Mouse (Mus musculus) layer of hippocampus, adult 2 months (tissue): ENCODE measurements around the gene Tex37. TPM values are rescaled to one million over a fixed set of nuclear protein-coding genes. Genes with fewer than 3 reads are reported as not detected.
A peak's percentile ranks its signal among the peaks of the same experiment; 100 is the strongest.

Experiments
- DNase-seq, 2 experiments: peaks; one replicate each; pipeline ENCODE4 v3.0.0; 2022; ENCODE audit warnings: low spot score in 2 of 2
- H3K27ac ChIP-seq: fragments of 200-600 bp; 2 replicates; pipeline ENCODE4 v1.8.1; 2022
- H3K4me3 ChIP-seq: fragments of 200-600 bp; 2 replicates; pipeline ENCODE4 v1.8.1; 2022; ENCODE audit warnings: mild to moderate bottlenecking
- CTCF ChIP-seq: fragments of 200-600 bp; conservative IDR thresholded peaks from 2 replicates; pipeline ENCODE4 v1.8.1; 2022; ENCODE audit warnings: antibody characterized with exemption, mild to moderate bottlenecking, moderate library complexity
- long read RNA-seq, 2 experiments: library from polyadenylated mRNA; stranded (forward); transcript quantifications; one replicate each; pipeline ENCODE4 v2.0.0; 2021; ENCODE audit warnings: borderline mapping rate in 2 of 2
- total RNA-seq, 2 experiments: library from RNA; stranded (reverse); gene quantifications; 2 replicates each; pipeline ENCODE4 v1.2.3; 2021

Gene Tex37
- total RNA-seq, result not detected
- long read RNA-seq, experiment 1, result 0 reads
- long read RNA-seq, experiment 2, result 0 reads

DNA sequence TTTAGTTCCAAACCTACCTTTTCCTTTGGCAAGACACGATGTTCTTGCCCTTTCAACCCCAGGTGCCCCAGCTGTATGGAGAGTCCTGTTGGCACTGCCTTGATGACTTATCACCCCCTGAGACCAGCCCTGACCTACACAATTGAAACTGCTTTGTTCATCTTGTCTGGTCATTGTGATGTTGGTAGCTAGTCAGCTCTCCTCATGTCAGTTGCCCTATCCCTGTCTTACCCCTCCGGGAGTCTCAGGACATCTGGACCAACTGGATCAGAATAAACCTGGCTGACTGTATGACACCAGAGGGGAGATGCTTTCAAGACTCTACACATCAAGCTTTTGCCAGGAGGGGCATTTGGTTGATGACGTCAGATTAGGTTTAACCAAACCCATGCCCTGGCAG lies at the start of gene Tex37:
Tex37 (minus strand) TSS at position 101 of the 400 bp plus-strand sequence.
- Histone ChIP-seq H3K27ac (no peak within 1 kb of the TSS), H3K4me3 (no peak within 1 kb of the TSS)
- DNase-seq, result peak in 1 of 2 experiments; percentile 5
- no peak for TF ChIP-seq CTCF

DNA sequence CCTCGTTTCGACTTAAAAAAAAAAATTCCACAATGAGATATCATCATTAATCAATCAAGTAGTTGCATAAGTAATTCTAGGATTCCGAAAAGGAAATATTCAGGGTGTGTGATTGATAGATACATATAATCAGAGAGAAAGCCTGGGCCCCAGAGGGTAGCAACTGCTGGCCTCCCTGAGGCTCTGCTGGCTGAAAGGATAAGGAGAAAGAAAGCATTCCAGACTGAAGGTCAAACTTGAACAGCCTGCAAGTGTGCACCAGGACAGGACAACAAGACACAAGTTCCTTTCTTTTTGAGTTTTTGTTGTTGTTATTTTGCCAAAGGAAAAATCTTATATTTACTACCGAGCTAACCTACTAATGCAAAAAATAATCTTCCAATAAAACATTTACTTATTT lies 49.6 kb upstream of the Tex37 start:
- Histone ChIP-seq H3K4me3 (no peak overlapping the region), H3K27ac (no peak overlapping the region)
- DNase-seq, result no peak
- TF ChIP-seq CTCF, result no peak

DNA sequence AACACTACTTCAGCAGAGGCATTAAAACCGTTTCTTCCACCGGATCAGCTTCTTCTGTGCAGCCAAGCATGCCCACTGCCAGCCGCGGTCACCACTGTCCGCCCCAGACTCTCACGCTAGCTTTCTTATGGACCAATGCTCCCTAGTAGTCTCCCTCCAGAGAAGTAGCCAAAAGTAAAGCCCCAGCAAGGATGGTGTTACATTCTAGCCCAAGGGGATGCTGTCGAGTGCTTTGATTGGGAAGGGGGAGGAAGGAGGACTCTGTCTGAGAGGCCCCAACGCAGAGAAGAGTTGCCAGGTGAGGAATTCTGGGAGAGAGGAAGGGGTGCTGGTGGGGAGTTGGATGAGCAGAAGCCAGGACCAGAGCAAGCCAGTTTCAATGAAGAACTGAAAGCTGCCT lies 48.7 kb upstream of the Tex37 start:
- H3K4me3 ChIP-seq, result no peak overlapping the region
- DNase-seq, result no peak
- H3K27ac ChIP-seq, result no peak overlapping the region
- no peak for TF ChIP-seq CTCF

DNA sequence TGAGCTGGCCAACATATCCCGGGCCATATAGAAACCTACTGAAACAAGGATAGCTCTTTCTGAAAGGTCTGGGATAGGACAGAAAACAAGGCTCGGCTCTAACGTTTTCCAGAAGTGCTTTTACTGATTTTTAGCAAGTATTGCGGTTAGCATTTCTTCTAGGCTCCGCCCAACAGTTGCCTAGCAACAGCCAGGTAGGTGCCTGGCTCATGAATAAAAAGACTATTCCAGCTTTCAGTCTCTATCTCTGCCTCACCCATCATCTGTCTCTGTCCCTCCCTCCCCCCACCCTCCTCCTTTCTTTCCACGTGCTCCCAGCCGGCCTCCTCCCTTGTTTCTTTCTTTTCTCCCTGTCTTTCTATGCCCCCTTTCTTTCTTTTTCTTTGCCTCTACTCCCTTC lies 47.0 kb upstream of the Tex37 start:
- no peak for DNase-seq
- no peak for TF ChIP-seq CTCF
- no peak overlapping the region for H3K4me3 ChIP-seq

GRCm38 (mm10) chr6:70964116-70964830 lies 45.5 kb upstream of the Tex37 start:
- Histone ChIP-seq H3K27ac (no peak overlapping the region), H3K4me3 (no peak overlapping the region)
- DNase-seq, result no peak
- TF ChIP-seq CTCF, result no peak

More for the DNA sequence above, 47.0 kb upstream of the Tex37 start:
- no peak overlapping the region for H3K27ac ChIP-seq

- no peak for DNase-seq
- Histone ChIP-seq H3K4me3 (no peak overlapping the region), H3K27ac (no peak overlapping the region)
- no peak for TF ChIP-seq CTCF
Measured at GRCm38 (mm10) chr6:70957341-70957940, 38.7 kb upstream of the Tex37 start.

- Histone ChIP-seq H3K4me3 (peak overlapping the region; percentile 33; the same call in 1 of the 2 replicates), H3K27ac (no peak overlapping the region)
- no peak for DNase-seq
- no peak for TF ChIP-seq CTCF
Measured at GRCm38 (mm10) chr6:70956936-70957335, 38.2 kb upstream of the Tex37 start.

DNA sequence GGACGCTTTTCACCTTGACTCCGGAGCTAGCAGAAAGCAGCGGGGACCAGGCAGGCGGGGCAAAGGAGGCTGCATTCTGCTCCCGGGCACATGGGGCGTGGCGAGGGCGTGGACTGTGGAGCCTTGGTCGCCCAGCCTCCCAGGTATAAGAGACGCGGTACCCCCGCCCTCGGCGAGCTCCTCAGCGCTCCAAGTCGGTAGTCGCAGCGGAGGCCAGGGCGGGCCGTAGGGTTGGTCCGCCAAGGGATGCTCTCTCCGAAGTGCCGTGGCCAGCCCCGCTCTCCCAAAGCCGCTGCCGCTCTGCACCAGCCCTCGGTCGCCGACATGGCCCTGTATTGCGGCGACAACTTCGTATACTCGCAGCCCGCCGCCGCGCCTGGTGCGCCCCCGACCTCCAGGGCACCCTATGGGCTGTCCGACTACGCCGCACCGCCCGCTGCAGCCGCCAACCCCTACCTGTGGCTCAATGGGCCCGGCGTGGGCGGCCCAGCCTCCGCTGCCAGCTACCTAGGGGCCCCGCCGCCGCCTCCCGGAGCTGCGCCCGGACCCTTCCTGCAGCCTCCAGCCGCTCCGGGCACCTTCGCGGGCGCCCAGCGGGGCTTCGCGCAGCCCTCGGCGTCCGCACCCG lies 37.7 kb upstream of the Tex37 start, which contains the start of gene Foxi3:
Foxi3 (plus strand) TSS at position 247 of the 628 bp plus-strand sequence.
- no peak for DNase-seq
- peak within 1 kb of the TSS; percentile 33 for H3K4me3 ChIP-seq
- no peak for TF ChIP-seq CTCF
- no peak within 1 kb of the TSS for H3K27ac ChIP-seq

GRCm38 (mm10) chr6:70955841-70956240 lies 37.1 kb upstream of the Tex37 start:
- DNase-seq, result no peak

DNA sequence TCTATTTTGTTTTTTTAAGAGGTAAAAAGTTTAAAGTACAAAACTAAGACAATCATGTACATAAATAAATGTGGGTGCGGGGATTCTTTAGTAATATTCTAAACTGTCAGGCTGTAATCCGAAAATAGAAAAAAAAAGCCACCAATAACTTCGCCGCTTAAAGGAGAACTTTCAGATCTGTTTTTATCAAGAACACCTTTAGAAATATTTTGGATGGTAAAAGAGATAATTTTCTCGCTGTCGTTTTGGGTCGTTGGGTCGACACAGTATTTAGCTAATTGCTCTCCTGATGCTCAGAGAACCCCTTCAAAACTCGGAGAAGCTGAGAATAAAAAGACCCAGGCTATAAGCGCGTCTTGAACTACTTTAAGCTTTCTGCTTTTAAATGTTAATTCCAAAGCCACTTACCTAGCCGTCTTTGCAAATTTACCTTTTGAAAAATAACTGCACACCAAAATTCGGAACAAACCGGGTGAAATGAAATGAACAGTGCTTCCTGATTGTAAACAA lies 36.6 kb upstream of the Tex37 start:
- TF ChIP-seq CTCF, result no peak
- Histone ChIP-seq H3K4me3 (no peak overlapping the region), H3K27ac (no peak overlapping the region)
- no peak for DNase-seq

More at GRCm38 (mm10) chr6:70955841-70956240, 37.1 kb upstream of the Tex37 start:
- TF ChIP-seq CTCF, result no peak
- Histone ChIP-seq H3K4me3 (no peak overlapping the region), H3K27ac (no peak overlapping the region)

GRCm38 (mm10) chr6:70954040-70954439 lies 35.3 kb upstream of the Tex37 start:
- H3K4me3 ChIP-seq, result no peak overlapping the region
- peak in 1 of 2 experiments; percentile 2 for DNase-seq
- no peak overlapping the region for H3K27ac ChIP-seq
- TF ChIP-seq CTCF, result peak; percentile 73

DNA sequence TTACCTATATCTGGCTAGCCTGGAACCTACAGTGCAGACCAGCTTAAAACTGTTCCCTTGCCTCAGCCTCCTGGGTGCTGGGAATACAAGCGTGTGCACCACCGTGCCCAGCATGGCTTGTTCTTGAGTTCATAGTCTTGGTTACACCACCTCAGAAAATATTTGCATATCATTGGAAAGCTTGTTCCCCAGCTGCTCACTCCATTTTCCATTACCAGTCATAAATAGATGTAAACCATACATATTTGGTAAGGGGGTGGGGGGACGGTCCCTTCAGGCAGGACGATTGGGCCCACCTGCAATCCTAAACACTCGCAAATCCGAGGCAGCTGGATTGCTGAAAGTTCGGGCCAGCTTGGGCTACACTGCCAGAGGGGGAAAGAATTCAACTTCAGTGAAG lies 34.5 kb upstream of the Tex37 start:
- no peak for TF ChIP-seq CTCF
- H3K4me3 ChIP-seq, result no peak overlapping the region
- no peak overlapping the region for H3K27ac ChIP-seq
- DNase-seq, result no peak

GRCm38 (mm10) chr6:70931801-70932200 lies 13.1 kb upstream of the Tex37 start:
- TF ChIP-seq CTCF, result no peak
- Histone ChIP-seq H3K4me3 (no peak overlapping the region), H3K27ac (no peak overlapping the region)
- no peak for DNase-seq
